Mouse (Mus musculus) ES-Bruce4 (cell line): ENCODE measurements around the gene Pdss1. TPM values are rescaled to one million over a fixed set of nuclear protein-coding genes. Genes with fewer than 3 reads are reported as not detected.
A peak's percentile ranks its signal among the peaks of the same experiment; 100 is the strongest.
"Not testable (repeated sequence)": the region's sequence is repeated elsewhere in the genome, so short reads cannot be mapped to it uniquely, and the experiment has no call there.

Experiments
- H3K27ac ChIP-seq: 2 replicates; pipeline ENCODE4 v1.5.1; 2012; ENCODE audit warnings: low read length, inconsistent platforms; ENCODE audit not compliant: insufficient read depth
- H3K27me3 ChIP-seq: 2 replicates; pipeline ENCODE4 v1.6.1; 2012; ENCODE audit warnings: mild to moderate bottlenecking, low read length, inconsistent platforms; ENCODE audit not compliant: control insufficient read depth, poor library complexity, insufficient read depth, severe bottlenecking
- H3K36me3 ChIP-seq: 2 replicates; pipeline ENCODE4 v1.6.1; 2012; ENCODE audit warnings: inconsistent platforms, mild to moderate bottlenecking, low read length, moderate library complexity; ENCODE audit not compliant: control insufficient read depth, poor library complexity, insufficient read depth, severe bottlenecking
- H3K4me1 ChIP-seq: one replicate; pipeline ENCODE4 v1.8.1; 2011; ENCODE audit warnings: low read length; ENCODE audit not compliant: control insufficient read depth, insufficient read depth
- H3K4me3 ChIP-seq: 2 replicates; pipeline ENCODE4 v1.5.1; 2011; ENCODE audit warnings: low read depth, mild to moderate bottlenecking, low read length
- H3K9ac ChIP-seq: 2 replicates; pipeline ENCODE4 v1.6.1; 2012; ENCODE audit warnings: low read depth, mild to moderate bottlenecking, inconsistent platforms; ENCODE audit not compliant: poor library complexity, severe bottlenecking
- H3K9me3 ChIP-seq: replicated peaks from 2 replicates; pipeline ENCODE4 v1.6.1; 2012; ENCODE audit warnings: mild to moderate bottlenecking, low read length, inconsistent platforms; ENCODE audit not compliant: control insufficient read depth, poor library complexity, insufficient read depth, severe bottlenecking
- CTCF ChIP-seq: IDR thresholded peaks from one replicate; pipeline ENCODE4 v1.8.1; 2011; ENCODE audit warnings: low read depth, low read length
- EP300 ChIP-seq: IDR thresholded peaks from 2 replicates; pipeline ENCODE4 v1.6.1; 2011; ENCODE audit warnings: low read depth, low read length; ENCODE audit not compliant: insufficient read depth
- POLR2A ChIP-seq: IDR thresholded peaks from one replicate; pipeline ENCODE4 v1.8.1; 2011; ENCODE audit warnings: low read length; ENCODE audit not compliant: insufficient read depth
- polyA plus RNA-seq: library from polyadenylated mRNA; stranded (reverse); fragments of >200 nt; gene quantifications from 2 replicates; pipeline ENCODE4 v1.2.4, GENCODE M21; 2011; ENCODE audit warnings: low read depth; ENCODE audit not compliant: missing spikeins, insufficient read depth, insufficient read length

Gene Pdss1
- polyA plus RNA-seq = 20.2 and 24.1 TPM in 2 replicates

GRCm38 (mm10) chr2:22895282-22896273 is at the start of gene Pdss1:
Gene Pdss1 (plus strand): TSS chr2:22895522.
- Histone ChIP-seq H3K27ac (peak within 1 kb of the TSS; percentile 38; the same call in 1 of the 2 replicates), H3K9me3 (no peaks in the 10 kb centered on the region), H3K9ac (peak within 1 kb of the TSS; percentile 84), H3K27me3 (no peaks in the 10 kb centered on the region), H3K4me3 (peak within 1 kb of the TSS; percentile 99), H3K36me3 (no peaks in the 10 kb centered on the region; the same call in 1 of the 2 replicates), H3K4me1 (peaks cover 1% of the 10 kb centered on the region)
- TF ChIP-seq EP300 (0 out of 2 replicates have a peak, but pooled peaks have one; percentile 18), CTCF (no peak)

- Histone ChIP-seq H3K27me3 (no peaks in the 10 kb centered on the region), H3K4me3 (no peak overlapping the region), H3K9me3 (no peaks in the 10 kb centered on the region), H3K27ac (no peak overlapping the region), H3K9ac (no peak overlapping the region), H3K36me3 (no peaks in the 10 kb centered on the region), H3K4me1 (no peaks in the 10 kb centered on the region)
- no peak for TF ChIP-seq EP300
- no peak for TF ChIP-seq CTCF
- no peak for TF ChIP-seq POLR2A
Observed at GRCm38 (mm10) chr2:22851900-22852299, 43.4 kb upstream of the Pdss1 start.

GRCm38 (mm10) chr2:22857501-22857900 is 37.8 kb upstream of the Pdss1 start:
- H3K4me1 ChIP-seq = no peaks in the 10 kb centered on the region
- no peak for TF ChIP-seq CTCF
- no peak for TF ChIP-seq POLR2A
- TF ChIP-seq EP300 = no peak
- H3K36me3 ChIP-seq = no peaks in the 10 kb centered on the region
- no peak overlapping the region for H3K27ac ChIP-seq
- H3K27me3 ChIP-seq = no peaks in the 10 kb centered on the region
- no peak overlapping the region for H3K4me3 ChIP-seq
- H3K9me3 ChIP-seq = no peaks in the 10 kb centered on the region
- H3K9ac ChIP-seq = no peak overlapping the region

GRCm38 (mm10) chr2:22862194-22862593 is 33.1 kb upstream of the Pdss1 start:
- Histone ChIP-seq H3K4me1 (no peaks in the 10 kb centered on the region), H3K27ac (no peak overlapping the region), H3K9me3 (no peaks in the 10 kb centered on the region), H3K36me3 (no peaks in the 10 kb centered on the region), H3K4me3 (no peak overlapping the region), H3K9ac (no peak overlapping the region), H3K27me3 (no peaks in the 10 kb centered on the region)
- TF ChIP-seq CTCF (no peak), POLR2A (no peak), EP300 (no peak)

- not testable (repeated sequence) for H3K9ac ChIP-seq, H3K27ac ChIP-seq, H3K4me3 ChIP-seq, H3K36me3 ChIP-seq, H3K27me3 ChIP-seq, H3K9me3 ChIP-seq, H3K4me1 ChIP-seq
- peak; percentile 90 for TF ChIP-seq CTCF
Observed at GRCm38 (mm10) chr2:22864394-22865037, 30.8 kb upstream of the Pdss1 start.

- Histone ChIP-seq H3K27me3 (no peaks in the 10 kb centered on the region), H3K4me3 (no peak overlapping the region), H3K4me1 (no peaks in the 10 kb centered on the region), H3K36me3 (no peaks in the 10 kb centered on the region), H3K9ac (no peak overlapping the region), H3K27ac (no peak overlapping the region), H3K9me3 (no peaks in the 10 kb centered on the region)
- TF ChIP-seq POLR2A (no peak), CTCF (no peak), EP300 (no peak)
Observed at GRCm38 (mm10) chr2:22865818-22866217, 29.5 kb upstream of the Pdss1 start.
